Mouse (Mus musculus): ENCODE results near the gene Ceacam19.

DNA sequence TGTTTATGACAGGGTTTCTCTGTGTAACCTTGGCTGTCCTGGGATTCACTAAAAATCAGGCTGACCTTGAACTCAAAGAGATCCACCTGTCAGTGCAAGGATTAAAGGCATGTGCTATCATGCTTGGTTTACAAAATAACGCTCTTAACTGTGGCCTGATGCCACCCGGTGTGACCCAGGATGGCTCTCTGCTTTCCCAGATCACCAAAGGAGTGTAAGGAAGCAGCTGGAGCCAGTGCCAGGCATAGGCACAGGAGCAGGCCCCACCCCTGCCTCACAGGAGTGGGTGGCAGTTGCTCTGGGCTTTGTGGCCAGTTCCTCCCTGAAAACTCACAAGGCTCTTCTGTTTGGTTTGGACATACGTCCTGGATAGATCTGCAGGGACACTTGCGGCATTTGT, 47.4 kb downstream of the Ceacam19 start:
- TF ChIP-seq CTCF (IDR thresholded peaks at IDR 0.05; ENCODE audit: control insufficient read depth, insufficient read depth, low read length) = no peak
- no peak for TF ChIP-seq POLR2A (IDR thresholded peaks at IDR 0.05; ENCODE audit: borderline replicate concordance, control insufficient read depth, low read depth, low read length)
